Mouse (Mus musculus): ENCODE results near the gene Alox8. TPM values are rescaled to one million over a fixed set of nuclear protein-coding genes. Genes with fewer than 3 reads are reported as not detected.
A peak's percentile ranks its signal among the peaks of the same experiment; 100 is the strongest.

The Alox8 gene
- polyA plus RNA-seq, 1 experiment, result 0.05 TPM

- Histone ChIP-seq H3K27ac (ENCODE audit: control insufficient read depth, insufficient read depth, low read depth, low read length) (peak overlapping the region; percentile 57; the same call in 1 of the 2 replicates), H3K4me3 (ENCODE audit: control insufficient read depth, low read depth, low read length) (no peak overlapping the region), H3K4me1 (ENCODE audit: control insufficient read depth, insufficient read depth, low read length) (no peaks in the 10 kb centered on the region), H3K27me3 (ENCODE audit: control insufficient read depth, insufficient read depth, low read length) (no peaks in the 10 kb centered on the region), H3K36me3 (ENCODE audit: control insufficient read depth, insufficient read depth, low read length) (no peaks in the 10 kb centered on the region)
- TF ChIP-seq POLR2A (IDR thresholded peaks at IDR 0.05; ENCODE audit: control insufficient read depth, low read depth, low read length) (no peak), CTCF (IDR thresholded peaks at IDR 0.05; ENCODE audit: control insufficient read depth, insufficient read depth, insufficient replicate concordance, low read depth, low read length) (no peak)
These were observed 50.1 kb downstream of the Alox8 start for GRCm38 (mm10) chr11:69147546-69147945.

- no peak for TF ChIP-seq CTCF (IDR thresholded peaks at IDR 0.05; ENCODE audit: control insufficient read depth, insufficient read depth, insufficient replicate concordance, low read depth, low read length)
- TF ChIP-seq POLR2A (IDR thresholded peaks at IDR 0.05; ENCODE audit: control insufficient read depth, low read depth, low read length), result no peak
- Histone ChIP-seq H3K36me3 (ENCODE audit: control insufficient read depth, insufficient read depth, low read length) (no peaks in the 10 kb centered on the region), H3K4me3 (ENCODE audit: control insufficient read depth, low read depth, low read length) (no peak overlapping the region), H3K27ac (ENCODE audit: control insufficient read depth, insufficient read depth, low read depth, low read length) (no peak overlapping the region), H3K4me1 (ENCODE audit: control insufficient read depth, insufficient read depth, low read length) (peaks cover 8% of the 10 kb centered on the region), H3K27me3 (ENCODE audit: control insufficient read depth, insufficient read depth, low read length) (no peaks in the 10 kb centered on the region)
These were observed 62.3 kb downstream of the Alox8 start for GRCm38 (mm10) chr11:69135361-69135760.

GRCm38 (mm10) chr11:69134622-69134968 lies 63.0 kb downstream of the Alox8 start:
- Histone ChIP-seq H3K4me1 (ENCODE audit: control insufficient read depth, insufficient read depth, low read length) (peaks cover 8% of the 10 kb centered on the region), H3K4me3 (ENCODE audit: control insufficient read depth, low read depth, low read length) (peak overlapping the region; percentile 42), H3K27ac (ENCODE audit: control insufficient read depth, insufficient read depth, low read depth, low read length) (no peak overlapping the region), H3K27me3 (ENCODE audit: control insufficient read depth, insufficient read depth, low read length) (no peaks in the 10 kb centered on the region), H3K36me3 (ENCODE audit: control insufficient read depth, insufficient read depth, low read length) (no peaks in the 10 kb centered on the region)
- no peak for TF ChIP-seq CTCF (IDR thresholded peaks at IDR 0.05; ENCODE audit: control insufficient read depth, insufficient read depth, insufficient replicate concordance, low read depth, low read length)
- TF ChIP-seq POLR2A (IDR thresholded peaks at IDR 0.05; ENCODE audit: control insufficient read depth, low read depth, low read length), result no peak

Other genes with a start within 250 kb of the Alox8 start
- gene Arhgef15, start 240.4 kb downstream of the Alox8 start, polyA plus RNA-seq (2012; rRNA removed), result 3.7 and 3.8 TPM in 2 replicates
- 40.8 and 56.4 TPM in 2 replicates for gene Slc25a35, start 229.7 kb downstream of the Alox8 start, polyA plus RNA-seq (2012; rRNA removed)
- 1,176 and 1,231 TPM in 2 replicates for gene Rangrf, start 222.7 kb downstream of the Alox8 start, polyA plus RNA-seq (2012; rRNA removed)
- 9.6 and 11.8 TPM in 2 replicates for gene Pfas, start 189.4 kb downstream of the Alox8 start, polyA plus RNA-seq (2012; rRNA removed)
- gene Ctc1, start 181.9 kb downstream of the Alox8 start, polyA plus RNA-seq (2012; rRNA removed), result 44.5 and 44.9 TPM in 2 replicates
- 15.2 and 17.9 TPM in 2 replicates for gene Aurkb, start 152.2 kb downstream of the Alox8 start, polyA plus RNA-seq (2012; rRNA removed)
- 13.4 and 15.8 TPM in 2 replicates for gene Borcs6, start 138.1 kb downstream of the Alox8 start, polyA plus RNA-seq (2012; rRNA removed)
- gene Tmem107, start 127.0 kb downstream of the Alox8 start, polyA plus RNA-seq (2012; rRNA removed), result 135 and 142 TPM in 2 replicates
- gene Vamp2, start 109.4 kb downstream of the Alox8 start, polyA plus RNA-seq (2012; rRNA removed), result 36.3 and 43.1 TPM in 2 replicates
- gene Per1, start 102.6 kb downstream of the Alox8 start, polyA plus RNA-seq (2012; rRNA removed), result 103 and 106 TPM in 2 replicates
- gene Hes7, start 77.4 kb downstream of the Alox8 start, polyA plus RNA-seq (2012; rRNA removed), result 0.17 TPM in 2 replicates
- gene 9130213A22Rik, start 75.3 kb downstream of the Alox8 start, polyA plus RNA-seq (2012; rRNA removed), result 0.24 and 0.28 TPM in 2 replicates
- 6.1 and 7.0 TPM in 2 replicates for gene Aloxe3, start 71.9 kb downstream of the Alox8 start, polyA plus RNA-seq (2012; rRNA removed)
- gene Alox12b, start 40.9 kb downstream of the Alox8 start, polyA plus RNA-seq (2012; rRNA removed), result 0.29 and 0.49 TPM in 2 replicates
- gene Gucy2e, start 39.2 kb upstream of the Alox8 start, polyA plus RNA-seq (2012; rRNA removed), result 0.16 and 0.17 TPM in 2 replicates
- gene Cntrob, start 125.9 kb upstream of the Alox8 start, polyA plus RNA-seq (2012; rRNA removed), result 20.6 and 21.6 TPM in 2 replicates
- 17.9 and 25.5 TPM in 2 replicates for gene Trappc1, start 126.1 kb upstream of the Alox8 start, polyA plus RNA-seq (2012; rRNA removed)
- 12.1 and 12.2 TPM in 2 replicates for gene Kcnab3, start 128.4 kb upstream of the Alox8 start, polyA plus RNA-seq (2012; rRNA removed)
- 4.4 and 5.7 TPM in 2 replicates for gene Rnf227, start 142.6 kb upstream of the Alox8 start, polyA plus RNA-seq (2012; rRNA removed)
- 49.4 and 52.5 TPM in 2 replicates for gene Chd3, start 171.6 kb upstream of the Alox8 start, polyA plus RNA-seq (2012; rRNA removed)
- gene Naa38, start 197.6 kb upstream of the Alox8 start, polyA plus RNA-seq (2012; rRNA removed), result 325 and 343 TPM in 2 replicates
- 35.3 and 42.5 TPM in 2 replicates for gene Cyb5d1, start 197.8 kb upstream of the Alox8 start, polyA plus RNA-seq (2012; rRNA removed)
- 2.0 and 2.4 TPM in 2 replicates for gene Tmem88, start 200.4 kb upstream of the Alox8 start, polyA plus RNA-seq (2012; rRNA removed)
- gene Kdm6b, start 215.8 kb upstream of the Alox8 start, polyA plus RNA-seq (2012; rRNA removed), result 8.0 and 8.6 TPM in 2 replicates